Mouse (Mus musculus): ENCODE measurements around the gene Cdh24. TPM values are rescaled to one million over a fixed set of nuclear protein-coding genes. Genes with fewer than 3 reads are reported as not detected.
A peak's percentile ranks its signal among the peaks of the same experiment; 100 is the strongest.
"Not testable (repeated sequence)": the region's sequence is repeated elsewhere in the genome, so short reads cannot be mapped to it uniquely, and the experiment has no call there.

Gene Cdh24
- polyA plus RNA-seq, 2 experiments = 0.13 to 1.4 TPM

DNA sequence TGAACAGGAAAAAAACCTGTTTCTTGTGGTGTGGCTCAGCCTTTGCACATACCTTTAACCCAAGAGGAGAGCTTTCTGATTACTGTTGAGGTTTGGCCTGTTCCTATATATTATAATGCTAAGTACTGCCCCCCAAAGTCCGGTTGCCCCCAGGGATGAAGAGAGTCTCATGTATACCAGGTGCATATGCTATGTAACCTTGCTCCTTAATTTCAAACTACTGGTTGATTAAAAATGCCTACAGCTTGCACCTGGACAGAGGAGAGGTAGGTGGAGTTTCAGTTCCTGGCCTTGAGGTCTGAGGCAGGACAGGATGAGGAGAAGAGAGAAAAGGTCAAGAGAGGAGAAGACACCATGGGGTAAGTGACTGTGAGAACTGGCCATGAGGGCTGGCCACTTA lies 20.0 kb downstream of the Cdh24 start, which contains the start of gene Psmb11:
TSS of gene Psmb11 (plus strand) at position 301 of the 400 bp plus-strand sequence.
- peaks cover 10 to 12% of the 10 kb centered on the region in 2 experiments for H3K4me1 ChIP-seq (replicated peaks; ENCODE audit: control insufficient read depth in 2 of 2, insufficient read depth in 2 of 2, low read length in 1 of 2)
- no peak within 1 kb of the TSS for H3K4me2 ChIP-seq (ENCODE audit: low read depth)
- no peak for TF ChIP-seq EP300 (IDR thresholded peaks at IDR 0.05; ENCODE audit: low read depth)
- no peak for TF ChIP-seq CTCF (IDR thresholded peaks at IDR 0.05; ENCODE audit: low read depth)
- no peak within 1 kb of the TSS for H3K4me3 ChIP-seq (ENCODE audit: insufficient read depth in 1 of 2, low read depth in 2 of 2, low read length in 2 of 2)
- H3K27me3 ChIP-seq (ENCODE audit: control insufficient read depth, insufficient read depth, low read length) = no peaks in the 10 kb centered on the region
- WGBS (ENCODE audit: insufficient replicate concordance) = 75% methylated on average over 1 of the region's 1 CpGs
- H3K9ac ChIP-seq (replicated peaks) = no peak within 1 kb of the TSS
- no peak for DNase-seq (ENCODE audit: low read depth in 3 of 3, low spot score in 3 of 3)
- no peak within 1 kb of the TSS for H3K27ac ChIP-seq
- no peaks in the 10 kb centered on the region for H3K9me3 ChIP-seq (ENCODE audit: control insufficient read depth, low read length)
- no peaks in the 10 kb centered on the region for H3K36me3 ChIP-seq (replicated peaks; ENCODE audit: control insufficient read depth, insufficient read depth, low read depth)
- ATAC-seq (ENCODE audit: insufficient read depth) = no peak

DNA sequence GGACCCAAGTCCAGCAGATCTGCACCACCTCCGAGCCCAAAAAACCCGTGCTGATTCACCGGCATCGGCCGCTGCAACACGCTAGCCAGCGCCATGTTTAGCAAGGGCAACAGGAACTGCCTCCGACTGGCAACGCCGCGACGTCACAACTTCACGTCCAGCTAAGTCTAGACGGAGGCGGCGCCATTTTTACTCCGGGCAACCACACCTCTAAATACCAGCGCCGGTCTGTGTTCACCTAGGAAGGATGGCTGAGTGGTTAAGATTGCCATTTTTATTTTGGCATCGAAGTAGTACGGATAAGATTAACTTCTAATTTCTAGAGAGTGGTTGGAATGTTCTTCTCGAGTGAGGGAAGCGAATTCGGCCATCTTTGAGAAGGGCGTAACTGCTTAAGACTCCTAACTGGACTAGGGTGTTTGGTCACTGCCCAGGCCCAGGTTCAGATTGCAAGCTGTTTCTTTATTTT lies 23.2 kb downstream of the Cdh24 start, which contains the start of gene Psmb5:
TSS of gene Psmb5 (minus strand) at position 126 of the 469 bp plus-strand sequence.
- ATAC-seq (ENCODE audit: insufficient read depth) (peak; percentile 87), DNase-seq (ENCODE audit: low read depth in 3 of 3, low spot score in 3 of 3) (peak; percentile 79 to 86 (median 81))
- Histone ChIP-seq H3K4me1 (replicated peaks; ENCODE audit: control insufficient read depth in 2 of 2, insufficient read depth in 2 of 2, low read length in 1 of 2) (peaks cover 3 to 7% of the 10 kb centered on the region in 2 experiments), H3K4me2 (ENCODE audit: low read depth) (peak within 1 kb of the TSS; percentile 86), H3K9ac (replicated peaks) (peak within 1 kb of the TSS; percentile 91), H3K27me3 (ENCODE audit: control insufficient read depth, insufficient read depth, low read length) (no peaks in the 10 kb centered on the region), H3K9me3 (ENCODE audit: control insufficient read depth, low read length) (no peaks in the 10 kb centered on the region), H3K4me3 (ENCODE audit: insufficient read depth in 1 of 2, low read depth in 2 of 2, low read length in 2 of 2) (peak within 1 kb of the TSS; percentile 79 to 90), H3K36me3 (replicated peaks; ENCODE audit: control insufficient read depth, insufficient read depth, low read depth) (peaks cover 14% of the 10 kb centered on the region), H3K27ac (peak within 1 kb of the TSS; percentile 65)
- under 1% methylated on average over 19 of the region's 25 CpGs for WGBS (ENCODE audit: insufficient replicate concordance)
- TF ChIP-seq CTCF (IDR thresholded peaks at IDR 0.05; ENCODE audit: low read depth) (no peak), EP300 (IDR thresholded peaks at IDR 0.05; ENCODE audit: low read depth) (no peak)

DNA sequence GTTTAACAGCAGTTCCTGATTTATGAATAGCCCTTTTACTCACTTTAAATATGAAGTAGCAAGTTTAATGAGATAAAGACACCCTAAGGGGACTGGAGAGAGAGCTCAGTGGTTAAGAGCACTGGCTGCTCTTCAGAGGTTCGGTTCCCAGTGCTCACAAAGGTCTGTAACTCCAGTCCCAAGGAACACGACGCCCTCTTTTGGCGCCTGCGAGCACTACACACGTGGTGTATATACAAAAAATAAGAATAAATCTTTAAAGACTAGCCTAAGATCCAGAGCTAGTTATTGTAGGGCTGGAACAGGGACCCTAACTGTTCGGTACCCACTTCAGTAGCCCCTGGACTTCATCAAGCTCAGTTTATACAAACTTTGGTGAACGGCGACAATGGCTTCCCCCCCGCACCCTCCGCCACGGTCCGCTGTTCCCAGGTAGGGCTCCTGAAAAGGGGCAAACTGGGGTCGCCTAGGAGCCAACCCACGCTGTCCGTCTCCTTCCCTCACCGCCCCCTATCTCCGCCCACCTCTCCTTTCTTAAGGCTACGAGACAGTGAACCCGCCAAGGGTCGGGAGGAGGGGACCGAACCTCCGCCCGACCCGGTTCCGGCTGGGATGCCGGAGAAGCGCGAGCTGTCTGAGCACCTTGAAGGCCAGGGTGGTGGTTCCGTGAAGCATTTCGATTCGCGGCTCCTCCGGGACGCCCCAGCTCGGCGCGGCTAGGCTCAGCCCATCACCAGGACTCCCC lies 23.8 kb downstream of the Cdh24 start:
- H3K9ac ChIP-seq (replicated peaks) = peak overlapping the region; percentile 91
- H3K4me2 ChIP-seq (ENCODE audit: low read depth) = peak overlapping the region; percentile 86
- no peaks in the 10 kb centered on the region for H3K9me3 ChIP-seq (ENCODE audit: control insufficient read depth, low read length)
- peak overlapping the region; percentile 79 to 90 for H3K4me3 ChIP-seq (ENCODE audit: insufficient read depth in 1 of 2, low read depth in 2 of 2, low read length in 2 of 2)
- ATAC-seq (ENCODE audit: insufficient read depth) = peak; percentile 55
- under 1% methylated on average over 38 of the region's 38 CpGs for WGBS (ENCODE audit: insufficient replicate concordance)
- DNase-seq (ENCODE audit: low read depth in 3 of 3, low spot score in 3 of 3) = peak in 1 of 3 experiments; percentile 47
- TF ChIP-seq EP300 (IDR thresholded peaks at IDR 0.05; ENCODE audit: low read depth) = no peak
- TF ChIP-seq CTCF (IDR thresholded peaks at IDR 0.05; ENCODE audit: low read depth) = peak; percentile 53
- H3K27me3 ChIP-seq (ENCODE audit: control insufficient read depth, insufficient read depth, low read length) = no peaks in the 10 kb centered on the region
- peaks cover 3 to 6% of the 10 kb centered on the region in 2 experiments for H3K4me1 ChIP-seq (replicated peaks; ENCODE audit: control insufficient read depth in 2 of 2, insufficient read depth in 2 of 2, low read length in 1 of 2)
- peaks cover 15% of the 10 kb centered on the region for H3K36me3 ChIP-seq (replicated peaks; ENCODE audit: control insufficient read depth, insufficient read depth, low read depth)
- peak overlapping the region; percentile 65 for H3K27ac ChIP-seq

DNA sequence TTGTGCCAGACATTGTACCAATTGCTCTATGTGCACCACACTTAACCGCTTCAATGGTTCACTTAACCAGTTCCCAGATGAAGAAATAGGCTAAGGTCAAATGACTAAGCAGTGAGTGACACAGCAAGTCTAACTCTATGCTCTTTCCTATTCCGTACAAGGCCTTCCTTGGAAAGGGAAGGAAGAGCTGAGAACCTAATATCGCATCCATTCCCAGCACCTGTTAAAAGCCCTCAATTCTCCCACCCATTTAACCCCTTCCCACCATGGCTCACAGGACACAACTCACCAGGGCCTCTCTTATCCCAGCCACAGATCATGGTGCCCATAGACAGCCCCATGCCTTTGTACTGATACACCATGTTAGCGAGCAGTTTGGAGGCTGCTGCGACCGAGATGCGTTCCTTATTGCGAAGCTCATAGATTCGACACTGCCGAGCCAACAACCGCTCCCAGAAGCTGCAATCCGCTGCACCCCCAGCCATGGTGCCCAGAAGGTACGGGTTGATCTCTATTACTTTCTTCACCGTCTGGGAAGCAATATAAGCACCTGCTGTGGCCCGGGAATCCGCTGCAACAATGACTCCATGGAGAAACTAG lies 24.8 kb downstream of the Cdh24 start:
- Histone ChIP-seq H3K27me3 (ENCODE audit: control insufficient read depth, insufficient read depth, low read length) (no peaks in the 10 kb centered on the region), H3K27ac (no peak overlapping the region), H3K9ac (replicated peaks) (no peak overlapping the region), H3K36me3 (replicated peaks; ENCODE audit: control insufficient read depth, insufficient read depth, low read depth) (peaks cover 15% of the 10 kb centered on the region), H3K4me2 (ENCODE audit: low read depth) (peak overlapping the region; percentile 86), H3K4me3 (ENCODE audit: insufficient read depth in 1 of 2, low read depth in 2 of 2, low read length in 2 of 2) (no peak overlapping the region), H3K9me3 (ENCODE audit: control insufficient read depth, low read length) (no peaks in the 10 kb centered on the region), H3K4me1 (replicated peaks; ENCODE audit: control insufficient read depth in 2 of 2, insufficient read depth in 2 of 2, low read length in 1 of 2) (peaks cover 3 to 6% of the 10 kb centered on the region in 2 experiments)
- 83% methylated on average over 16 of the region's 16 CpGs for WGBS (ENCODE audit: insufficient replicate concordance)
- ATAC-seq (ENCODE audit: insufficient read depth) (no peak), DNase-seq (ENCODE audit: low read depth in 3 of 3, low spot score in 3 of 3) (no peak)
- TF ChIP-seq CTCF (IDR thresholded peaks at IDR 0.05; ENCODE audit: low read depth) = no peak

DNA sequence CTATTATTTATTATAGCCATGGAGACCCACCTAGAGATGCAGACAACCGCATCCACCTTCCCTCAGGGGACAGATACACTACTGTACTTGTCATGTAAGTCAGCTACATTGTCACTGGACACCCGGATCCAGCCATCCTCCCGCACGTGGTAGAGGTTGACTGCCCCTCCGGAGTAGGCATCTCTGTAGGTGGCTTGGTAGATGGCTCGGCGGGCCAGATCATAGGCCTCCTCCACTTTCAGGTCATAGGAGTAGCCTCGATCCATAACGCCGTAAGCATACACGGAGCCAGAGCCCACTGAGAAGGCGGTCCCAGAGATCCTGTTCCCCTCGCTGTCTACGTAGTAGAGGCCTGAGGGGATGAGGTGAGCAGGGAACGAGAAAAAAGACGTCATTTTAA lies 27.0 kb downstream of the Cdh24 start:
- 79% methylated on average over 15 of the region's 16 CpGs for WGBS (ENCODE audit: insufficient replicate concordance)
- not testable (repeated sequence) for H3K9me3 ChIP-seq (ENCODE audit: control insufficient read depth, low read length); DNase-seq (ENCODE audit: low read depth in 3 of 3, low spot score in 3 of 3); H3K9ac ChIP-seq (replicated peaks); H3K4me3 ChIP-seq (ENCODE audit: insufficient read depth in 1 of 2, low read depth in 2 of 2, low read length in 2 of 2); H3K27me3 ChIP-seq (ENCODE audit: control insufficient read depth, insufficient read depth, low read length); H3K27ac ChIP-seq; ATAC-seq (ENCODE audit: insufficient read depth); H3K4me1 ChIP-seq (replicated peaks; ENCODE audit: control insufficient read depth in 2 of 2, insufficient read depth in 2 of 2, low read length in 1 of 2); H3K4me2 ChIP-seq (ENCODE audit: low read depth)
- peaks cover 15% of the 10 kb centered on the region for H3K36me3 ChIP-seq (replicated peaks; ENCODE audit: control insufficient read depth, insufficient read depth, low read depth)
